Mouse (Mus musculus) liver, adult 2 months (tissue): ENCODE results near the gene Casp14.

Source experiments
- CTCF ChIP-seq: fragments of 200-500 bp; IDR thresholded peaks from 2 replicates; pipeline ENCODE4 v1.5.1; 2011; ENCODE audit warnings: low read depth, low read length, control low read depth
- POLR2A ChIP-seq: fragments of 200-500 bp; IDR thresholded peaks from 2 replicates; pipeline ENCODE4 v1.6.1; 2011; ENCODE audit warnings: low read length, control low read depth; ENCODE audit not compliant: insufficient read depth; ENCODE audit errors: extremely low read depth

GRCm38 (mm10) chr10:78689973-78690372, 28.1 kb downstream of the Casp14 start:
- TF ChIP-seq CTCF (no peak), POLR2A (no peak)
